Mouse (Mus musculus): ENCODE measurements at regions not wholly inside any gene's neighbourhood (a gene's known extent, or its start where the extent isn't known, plus 50 kb on each side); places are given as distances from the start of the nearest gene placed in this dataset.

GRCm38 (mm10) chr15:62236056-62236455 lies 1313.2 kb upstream of the A1bg start:
- TF ChIP-seq POLR2A (IDR thresholded peaks at IDR 0.05; ENCODE audit: insufficient read depth, low read length) (no peak), CTCF (IDR thresholded peaks at IDR 0.05; ENCODE audit: low read depth, low read length) (no peak), EP300 (IDR thresholded peaks at IDR 0.05; ENCODE audit: insufficient read depth, low read depth, low read length) (no peak)
